Mouse (Mus musculus) midbrain, embryonic 11.5 days (tissue): ENCODE data around the gene Ccdc136. TPM values are rescaled to one million over a fixed set of nuclear protein-coding genes. Genes with fewer than 3 reads are reported as not detected.
"Not testable (repeated sequence)": the region's sequence is repeated elsewhere in the genome, so short reads cannot be mapped to it uniquely, and the experiment has no call there.

Experiments
- ATAC-seq: fragments of 200-750 bp; cut with Nextera tagmentation; 2 replicates; pipeline ENCODE4 v1.8.0; 2017; ENCODE audit warnings: moderate TSS enrichment, moderate library complexity; ENCODE audit not compliant: low FRiP score
- DNase-seq: peaks from one replicate; pipeline ENCODE4 v3.0.0; 2015; ENCODE audit warnings: low spot score; ENCODE audit errors: missing footprints
- H3K27ac ChIP-seq: fragments of 300-500 bp; sonication (generic); 2 replicates; pipeline ENCODE4 v1.5.1; 2014; ENCODE audit warnings: low read depth, low read length
- H3K27me3 ChIP-seq: fragments of 300-500 bp; sonication (generic); 2 replicates; pipeline ENCODE4 v1.6.1; 2014; ENCODE audit warnings: mild to moderate bottlenecking, low read length, moderate library complexity, mixed read lengths; ENCODE audit not compliant: control insufficient read depth, insufficient read depth
- H3K36me3 ChIP-seq: fragments of 300-500 bp; sonication (generic); 2 replicates; pipeline ENCODE4 v1.6.1; 2014; ENCODE audit warnings: mild to moderate bottlenecking, low read length, moderate library complexity, mixed read lengths; ENCODE audit not compliant: control insufficient read depth, insufficient read depth
- H3K4me1 ChIP-seq: fragments of 300-500 bp; sonication (generic); 2 replicates; pipeline ENCODE4 v1.6.1; 2014; ENCODE audit warnings: low read length; ENCODE audit not compliant: control insufficient read depth, insufficient read depth
- H3K4me2 ChIP-seq: fragments of 300-500 bp; sonication (generic); 2 replicates; pipeline ENCODE4 v1.6.1; 2014; ENCODE audit warnings: mild to moderate bottlenecking, moderate library complexity
- H3K4me3 ChIP-seq: fragments of 300-500 bp; sonication (generic); 2 replicates; pipeline ENCODE4 v1.5.1; 2014; ENCODE audit warnings: low read depth, low read length
- H3K9ac ChIP-seq: fragments of 300-500 bp; sonication (generic); 2 replicates; pipeline ENCODE4 v1.6.1; 2014; ENCODE audit warnings: low read length
- H3K9me3 ChIP-seq: fragments of 300-500 bp; sonication (generic); 2 replicates; pipeline ENCODE4 v1.6.1; 2016; ENCODE audit warnings: low read length; ENCODE audit not compliant: control insufficient read depth
- WGBS: fragments of 180-500 bp; shearing (Covaris S2); extraction: QIAGEN DNeasy Blood & Tissue Kit; methylation state at CpG from one replicate; pipeline ENCODE4 v1.1.7; 2014; 5-methylcytosine and 5-hydroxymethylcytosine counted together
- polyA plus RNA-seq: library from polyadenylated mRNA; unstranded; fragments of >200 nt; fragmentation: Nextera tagmentation; extraction: Ambion mirVana; gene quantifications from 2 replicates; pipeline ENCODE4 v1.2.1, GENCODE M21; 2014

Ccdc136 gene
- 20.5 and 22.4 TPM in 2 replicates for polyA plus RNA-seq

GRCm38 (mm10) chr6:29395910-29396713 is at the start of gene Ccdc136:
Gene Ccdc136, plus strand, starts transcription at chr6:29396309.
- DNase-seq (peak; percentile 95), ATAC-seq (peak; percentile 91)
- Histone ChIP-seq H3K9ac (peak within 1 kb of the TSS; percentile 78), H3K36me3 (no peaks in the 10 kb centered on the region), H3K27ac (no peak within 1 kb of the TSS; the same call in 1 of the 2 replicates), H3K4me3 (peak within 1 kb of the TSS; percentile 64), H3K4me2 (peak within 1 kb of the TSS; percentile 81), H3K4me1 (peaks cover 4% of the 10 kb centered on the region), H3K9me3 (no peaks in the 10 kb centered on the region), H3K27me3 (peaks cover 5% of the 10 kb centered on the region; the same call in 1 of the 2 replicates)
- WGBS, result under 1% methylated on average over 37 of the region's 49 CpGs

- not testable (repeated sequence) for H3K9ac ChIP-seq, ATAC-seq, H3K36me3 ChIP-seq, H3K27ac ChIP-seq, DNase-seq, H3K4me3 ChIP-seq, H3K9me3 ChIP-seq, H3K4me2 ChIP-seq, H3K27me3 ChIP-seq
- 82% methylated on average over 2 of the region's 2 CpGs for WGBS
- peaks cover 11% of the 10 kb centered on the region for H3K4me1 ChIP-seq
These were observed 49.6 kb upstream of the Ccdc136 start for GRCm38 (mm10) chr6:29346512-29346911.

- Histone ChIP-seq H3K9ac (peak overlapping the region; percentile 83), H3K27ac (peak overlapping the region; percentile 44; the same call in 1 of the 2 replicates), H3K9me3 (no peaks in the 10 kb centered on the region), H3K4me3 (peak overlapping the region; percentile 85), H3K4me1 (peaks cover 11% of the 10 kb centered on the region), H3K36me3 (no peaks in the 10 kb centered on the region), H3K4me2 (peak overlapping the region; percentile 78), H3K27me3 (no peaks in the 10 kb centered on the region)
- 39% methylated on average over 7 of the region's 7 CpGs for WGBS
- DNase-seq (no peak), ATAC-seq (no peak)
These were observed 48.9 kb upstream of the Ccdc136 start for GRCm38 (mm10) chr6:29347189-29347588.

- DNase-seq (peak; percentile 100), ATAC-seq (peak; percentile 100)
- no peaks in the 10 kb centered on the region for H3K9me3 ChIP-seq
- H3K4me3 ChIP-seq, result peak within 1 kb of the TSS; percentile 85
- no peaks in the 10 kb centered on the region for H3K27me3 ChIP-seq
- peak within 1 kb of the TSS; percentile 44; the same call in 1 of the 2 replicates for H3K27ac ChIP-seq
- under 1% methylated on average over 55 of the region's 55 CpGs for WGBS
- H3K4me1 ChIP-seq, result peaks cover 11% of the 10 kb centered on the region
- peak within 1 kb of the TSS; percentile 78 for H3K4me2 ChIP-seq
- H3K36me3 ChIP-seq, result no peaks in the 10 kb centered on the region
- peak within 1 kb of the TSS; percentile 83 for H3K9ac ChIP-seq
These were observed 48.3 kb upstream of the Ccdc136 start, which contains the start of gene Calu for GRCm38 (mm10) chr6:29347665-29348370. Gene Calu, plus strand, starts transcription at chr6:29348069.

GRCm38 (mm10) chr6:29348371-29348724 is 47.8 kb upstream of the Ccdc136 start:
- H3K9me3 ChIP-seq, result no peaks in the 10 kb centered on the region
- H3K4me1 ChIP-seq, result peaks cover 11% of the 10 kb centered on the region
- ATAC-seq, result no peak
- no peaks in the 10 kb centered on the region for H3K36me3 ChIP-seq
- no peak for DNase-seq
- peak overlapping the region; percentile 85 for H3K4me3 ChIP-seq
- H3K9ac ChIP-seq, result peak overlapping the region; percentile 77
- peak overlapping the region; percentile 22; the same call in 1 of the 2 replicates for H3K27ac ChIP-seq
- WGBS, result under 1% methylated on average over 15 of the region's 15 CpGs
- H3K27me3 ChIP-seq, result no peaks in the 10 kb centered on the region
- H3K4me2 ChIP-seq, result peak overlapping the region; percentile 73

- DNase-seq, result no peak
- no peak overlapping the region for H3K4me2 ChIP-seq
- no peak overlapping the region for H3K9ac ChIP-seq
- peaks cover 11% of the 10 kb centered on the region for H3K4me1 ChIP-seq
- no peaks in the 10 kb centered on the region for H3K9me3 ChIP-seq
- H3K4me3 ChIP-seq, result no peak overlapping the region
- no peak overlapping the region for H3K27ac ChIP-seq
- H3K27me3 ChIP-seq, result no peaks in the 10 kb centered on the region
- no peak for ATAC-seq
- no peaks in the 10 kb centered on the region for H3K36me3 ChIP-seq
These were observed 44.5 kb upstream of the Ccdc136 start for GRCm38 (mm10) chr6:29351613-29352012.

GRCm38 (mm10) chr6:29352816-29353215 is 43.3 kb upstream of the Ccdc136 start:
- Histone ChIP-seq H3K4me2 (no peak overlapping the region), H3K9ac (no peak overlapping the region), H3K4me3 (no peak overlapping the region), H3K9me3 (no peaks in the 10 kb centered on the region), H3K36me3 (peaks cover 3% of the 10 kb centered on the region; the same call in 1 of the 2 replicates), H3K4me1 (peaks cover 7% of the 10 kb centered on the region), H3K27me3 (no peaks in the 10 kb centered on the region), H3K27ac (no peak overlapping the region)
- WGBS, result 40% methylated on average over 5 of the region's 5 CpGs
- DNase-seq, result no peak
- ATAC-seq, result no peak

GRCm38 (mm10) chr6:29359386-29359785 is 36.7 kb upstream of the Ccdc136 start:
- H3K9ac ChIP-seq, result no peak overlapping the region
- H3K4me2 ChIP-seq, result no peak overlapping the region
- H3K27me3 ChIP-seq, result no peaks in the 10 kb centered on the region
- no peak overlapping the region for H3K27ac ChIP-seq
- no peak for DNase-seq
- no peaks in the 10 kb centered on the region for H3K9me3 ChIP-seq
- ATAC-seq, result no peak
- peaks cover 3% of the 10 kb centered on the region; the same call in 1 of the 2 replicates for H3K36me3 ChIP-seq
- H3K4me1 ChIP-seq, result no peaks in the 10 kb centered on the region
- 91% methylated on average over 3 of the region's 3 CpGs for WGBS
- no peak overlapping the region for H3K4me3 ChIP-seq

GRCm38 (mm10) chr6:29360211-29360610 is 35.9 kb upstream of the Ccdc136 start:
- no peaks in the 10 kb centered on the region for H3K9me3 ChIP-seq
- no peak overlapping the region for H3K4me3 ChIP-seq
- H3K27ac ChIP-seq, result no peak overlapping the region
- DNase-seq, result no peak
- WGBS, result 91% methylated on average over 6 of the region's 6 CpGs
- H3K9ac ChIP-seq, result no peak overlapping the region
- peaks cover 3% of the 10 kb centered on the region; the same call in 1 of the 2 replicates for H3K36me3 ChIP-seq
- H3K4me2 ChIP-seq, result no peak overlapping the region
- no peaks in the 10 kb centered on the region for H3K27me3 ChIP-seq
- no peak for ATAC-seq
- no peaks in the 10 kb centered on the region for H3K4me1 ChIP-seq
